Mouse (Mus musculus): ENCODE measurements around the gene Got1. TPM values are rescaled to one million over a fixed set of nuclear protein-coding genes. Genes with fewer than 3 reads are reported as not detected.

Got1 gene
- polyA plus RNA-seq, 2 experiments: 10.8 to 11.6 TPM

DNA sequence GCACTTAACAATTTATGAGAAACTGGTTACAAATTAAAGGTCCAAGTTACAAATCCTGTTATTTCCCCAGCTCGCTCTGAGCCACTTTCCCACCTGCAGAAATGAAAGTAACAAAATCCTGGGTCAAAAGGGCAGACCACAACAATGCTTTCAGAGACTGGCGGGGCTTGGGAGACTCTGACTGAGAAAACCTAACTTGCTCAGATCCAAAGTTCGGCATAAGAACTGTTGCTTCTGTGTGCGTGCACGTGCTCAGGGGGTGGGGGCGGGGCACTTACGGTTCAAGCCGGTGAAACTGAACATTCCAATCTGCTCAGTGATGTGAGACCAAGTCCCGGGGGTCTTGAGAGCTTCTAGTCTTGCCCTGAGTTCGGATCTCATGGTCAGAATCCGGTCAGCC is 21.8 kb downstream of the Got1 start:
- H3K36me3 ChIP-seq (replicated peaks; ENCODE audit: control insufficient read depth, insufficient read depth, low read depth): peaks cover 2% of the 10 kb centered on the region
- H3K4me1 ChIP-seq (replicated peaks; ENCODE audit: control insufficient read depth in 2 of 2, insufficient read depth in 2 of 2, low read length in 1 of 2): no peaks in the 10 kb centered on the region
- DNase-seq (ENCODE audit: low read depth in 3 of 3, low spot score in 3 of 3) (no peak), ATAC-seq (ENCODE audit: insufficient read depth) (no peak)
- no peaks in the 10 kb centered on the region for H3K27me3 ChIP-seq (ENCODE audit: control insufficient read depth, insufficient read depth, low read length)
- no peak overlapping the region for H3K4me2 ChIP-seq (ENCODE audit: low read depth)
- TF ChIP-seq CTCF (IDR thresholded peaks at IDR 0.05; ENCODE audit: low read depth): no peak
- TF ChIP-seq EP300 (IDR thresholded peaks at IDR 0.05; ENCODE audit: low read depth): no peak
- no peak overlapping the region for H3K4me3 ChIP-seq (ENCODE audit: insufficient read depth in 1 of 2, low read depth in 2 of 2, low read length in 2 of 2)
- WGBS (ENCODE audit: insufficient replicate concordance): 77% methylated on average over 11 of the region's 11 CpGs
- no peak overlapping the region for H3K9ac ChIP-seq (replicated peaks)
- no peak overlapping the region for H3K27ac ChIP-seq
- H3K9me3 ChIP-seq (ENCODE audit: control insufficient read depth, low read length): no peaks in the 10 kb centered on the region

DNA sequence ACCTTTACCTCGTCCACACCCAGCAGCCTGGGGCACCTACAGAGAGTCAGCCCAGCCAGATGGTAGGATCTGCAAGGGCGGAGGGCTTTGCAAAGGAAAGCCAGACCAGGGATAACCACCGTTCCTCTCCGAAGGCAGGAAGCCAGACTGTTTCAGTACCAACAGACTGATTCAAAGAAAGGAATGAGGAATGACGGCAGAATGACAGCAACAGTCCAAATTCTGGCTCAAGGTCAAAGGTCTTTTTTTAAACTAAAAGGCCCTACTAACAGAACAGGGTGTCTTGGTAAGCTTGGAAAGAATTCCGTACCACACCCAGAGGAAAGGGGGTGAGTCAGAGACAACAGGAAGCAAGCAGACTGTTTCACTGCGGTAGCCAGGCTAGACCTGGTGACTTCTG is 25.5 kb downstream of the Got1 start:
- Histone ChIP-seq H3K4me1 (replicated peaks; ENCODE audit: control insufficient read depth in 2 of 2, insufficient read depth in 2 of 2, low read length in 1 of 2) (peaks cover 5 to 15% of the 10 kb centered on the region in 2 experiments), H3K27ac (no peak overlapping the region), H3K9me3 (ENCODE audit: control insufficient read depth, low read length) (no peaks in the 10 kb centered on the region), H3K4me2 (ENCODE audit: low read depth) (no peak overlapping the region), H3K4me3 (ENCODE audit: insufficient read depth in 1 of 2, low read depth in 2 of 2, low read length in 2 of 2) (no peak overlapping the region), H3K36me3 (replicated peaks; ENCODE audit: control insufficient read depth, insufficient read depth, low read depth) (peaks cover 2% of the 10 kb centered on the region), H3K27me3 (ENCODE audit: control insufficient read depth, insufficient read depth, low read length) (no peaks in the 10 kb centered on the region), H3K9ac (replicated peaks) (no peak overlapping the region)
- TF ChIP-seq EP300 (IDR thresholded peaks at IDR 0.05; ENCODE audit: low read depth) (no peak), CTCF (IDR thresholded peaks at IDR 0.05; ENCODE audit: low read depth) (no peak)
- no peak for DNase-seq (ENCODE audit: low read depth in 3 of 3, low spot score in 3 of 3)
- no peak for ATAC-seq (ENCODE audit: insufficient read depth)
- 67% methylated on average over 7 of the region's 7 CpGs for WGBS (ENCODE audit: insufficient replicate concordance)

DNA sequence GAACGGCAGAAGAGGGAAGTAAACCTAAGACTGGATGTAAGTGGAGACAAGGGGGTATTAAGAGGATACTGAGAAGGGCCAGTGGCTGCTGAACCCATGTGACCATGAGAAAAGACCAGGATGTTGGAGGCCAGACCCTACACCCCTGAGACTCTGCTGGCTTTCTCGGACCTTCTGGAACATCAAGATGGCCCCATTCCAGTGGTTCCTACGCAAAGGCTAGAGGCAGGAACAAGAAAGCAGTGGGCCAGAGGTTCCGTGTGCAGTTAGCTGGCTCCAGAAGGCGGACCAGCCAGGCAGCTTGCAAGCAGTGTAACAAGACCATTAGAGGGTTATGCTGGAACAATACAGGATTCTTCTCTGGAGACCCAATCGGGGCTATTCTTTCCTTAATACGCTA is 27.0 kb downstream of the Got1 start:
- peaks cover 5 to 15% of the 10 kb centered on the region in 2 experiments for H3K4me1 ChIP-seq (replicated peaks; ENCODE audit: control insufficient read depth in 2 of 2, insufficient read depth in 2 of 2, low read length in 1 of 2)
- DNase-seq (ENCODE audit: low read depth in 3 of 3, low spot score in 3 of 3) (no peak), ATAC-seq (ENCODE audit: insufficient read depth) (no peak)
- no peak overlapping the region for H3K9ac ChIP-seq (replicated peaks)
- H3K27ac ChIP-seq: no peak overlapping the region
- no peak overlapping the region for H3K4me2 ChIP-seq (ENCODE audit: low read depth)
- WGBS (ENCODE audit: insufficient replicate concordance): 81% methylated on average over 7 of the region's 7 CpGs
- no peaks in the 10 kb centered on the region for H3K9me3 ChIP-seq (ENCODE audit: control insufficient read depth, low read length)
- H3K4me3 ChIP-seq (ENCODE audit: insufficient read depth in 1 of 2, low read depth in 2 of 2, low read length in 2 of 2): no peak overlapping the region
- peaks cover 2% of the 10 kb centered on the region for H3K36me3 ChIP-seq (replicated peaks; ENCODE audit: control insufficient read depth, insufficient read depth, low read depth)
- no peaks in the 10 kb centered on the region for H3K27me3 ChIP-seq (ENCODE audit: control insufficient read depth, insufficient read depth, low read length)
- TF ChIP-seq EP300 (IDR thresholded peaks at IDR 0.05; ENCODE audit: low read depth) (no peak), CTCF (IDR thresholded peaks at IDR 0.05; ENCODE audit: low read depth) (no peak)

DNA sequence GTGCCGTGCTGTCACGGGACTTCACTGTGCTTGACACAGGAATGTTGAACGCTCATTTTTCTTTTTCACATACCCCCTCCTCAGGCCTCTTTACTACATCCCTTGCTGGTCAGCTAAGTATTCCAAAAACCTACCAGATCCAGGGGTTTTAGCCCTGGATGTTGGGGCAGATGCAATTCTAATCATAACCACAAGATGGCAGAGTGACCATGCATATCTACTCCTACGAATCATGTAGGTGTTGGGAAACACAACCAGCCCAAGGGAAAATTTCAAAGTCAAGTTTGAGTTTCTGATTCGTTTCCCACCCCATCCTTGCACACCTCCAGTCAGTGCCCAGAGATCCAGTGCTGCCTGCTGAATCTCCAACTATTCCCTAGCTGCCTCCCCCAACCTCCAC is 28.6 kb downstream of the Got1 start:
- H3K9me3 ChIP-seq (ENCODE audit: control insufficient read depth, low read length): no peaks in the 10 kb centered on the region
- 16% methylated on average over 5 of the region's 5 CpGs for WGBS (ENCODE audit: insufficient replicate concordance)
- H3K36me3 ChIP-seq (replicated peaks; ENCODE audit: control insufficient read depth, insufficient read depth, low read depth): no peaks in the 10 kb centered on the region
- no peak overlapping the region for H3K9ac ChIP-seq (replicated peaks)
- H3K4me2 ChIP-seq (ENCODE audit: low read depth): peak overlapping the region; percentile 69
- ATAC-seq (ENCODE audit: insufficient read depth) (no peak), DNase-seq (ENCODE audit: low read depth in 3 of 3, low spot score in 3 of 3) (peak in 1 of 3 experiments; percentile 56)
- H3K4me3 ChIP-seq (ENCODE audit: insufficient read depth in 1 of 2, low read depth in 2 of 2, low read length in 2 of 2): no peak overlapping the region
- H3K4me1 ChIP-seq (replicated peaks; ENCODE audit: control insufficient read depth in 2 of 2, insufficient read depth in 2 of 2, low read length in 1 of 2): peaks cover 5 to 15% of the 10 kb centered on the region in 2 experiments
- no peak overlapping the region for H3K27ac ChIP-seq
- TF ChIP-seq EP300 (IDR thresholded peaks at IDR 0.05; ENCODE audit: low read depth) (no peak), CTCF (IDR thresholded peaks at IDR 0.05; ENCODE audit: low read depth) (peak; percentile 84)
- no peaks in the 10 kb centered on the region for H3K27me3 ChIP-seq (ENCODE audit: control insufficient read depth, insufficient read depth, low read length)

DNA sequence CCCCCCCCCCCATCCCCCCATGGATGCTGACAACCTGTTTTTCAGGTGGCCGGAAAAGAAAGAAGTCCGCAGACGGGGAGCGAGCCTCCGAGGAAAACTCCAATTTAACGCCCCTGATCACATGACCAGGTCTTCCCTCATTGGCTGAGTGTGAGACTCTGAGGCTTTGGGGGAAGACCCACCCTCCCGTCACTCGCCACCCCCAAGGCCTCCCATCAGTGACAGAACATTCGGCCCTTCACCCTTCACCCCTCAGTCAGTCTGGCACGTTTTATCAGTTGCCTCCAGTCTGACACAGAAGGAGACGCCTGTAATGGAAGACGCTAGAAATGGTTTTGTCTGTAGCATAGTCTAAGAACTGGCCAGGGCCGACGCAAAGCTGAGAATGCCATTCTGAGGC is 29.5 kb downstream of the Got1 start:
- 8% methylated on average over 14 of the region's 14 CpGs for WGBS (ENCODE audit: insufficient replicate concordance)
- Histone ChIP-seq H3K4me3 (ENCODE audit: insufficient read depth in 1 of 2, low read depth in 2 of 2, low read length in 2 of 2) (peak overlapping the region; percentile 41 to 42; a peak in 3 of 4 replicates), H3K36me3 (replicated peaks; ENCODE audit: control insufficient read depth, insufficient read depth, low read depth) (no peaks in the 10 kb centered on the region), H3K9ac (replicated peaks) (peak overlapping the region; percentile 51), H3K4me2 (ENCODE audit: low read depth) (peak overlapping the region; percentile 69), H3K4me1 (replicated peaks; ENCODE audit: control insufficient read depth in 2 of 2, insufficient read depth in 2 of 2, low read length in 1 of 2) (peaks cover 5 to 15% of the 10 kb centered on the region in 2 experiments), H3K27ac (peak overlapping the region; percentile 70), H3K9me3 (ENCODE audit: control insufficient read depth, low read length) (no peaks in the 10 kb centered on the region), H3K27me3 (ENCODE audit: control insufficient read depth, insufficient read depth, low read length) (no peaks in the 10 kb centered on the region)
- DNase-seq (ENCODE audit: low read depth in 3 of 3, low spot score in 3 of 3) (peak in 1 of 3 experiments; percentile 74), ATAC-seq (ENCODE audit: insufficient read depth) (peak; percentile 90)
- TF ChIP-seq CTCF (IDR thresholded peaks at IDR 0.05; ENCODE audit: low read depth) (no peak), EP300 (IDR thresholded peaks at IDR 0.05; ENCODE audit: low read depth) (no peak)
